Mouse (Mus musculus): Measurements from ENCODE around the gene Npb.
"Not testable (repeated sequence)": the region's sequence is repeated elsewhere in the genome, so short reads cannot be mapped to it uniquely, and the experiment has no call there.

The Npb gene

GRCm38 (mm10) chr11:120608241-120609034 is at the start of gene Npb:
TSS of gene Npb (plus strand) at chr11:120608477.
- no peak for DNase-seq (ENCODE audit: inconsistent ontology term)

- not testable (repeated sequence) for DNase-seq (ENCODE audit: inconsistent ontology term)
These were observed 49.4 kb upstream of the Npb start for GRCm38 (mm10) chr11:120558843-120559242.

GRCm38 (mm10) chr11:120560952-120561728 is 47.1 kb upstream of the Npb start:
- no peak for DNase-seq (ENCODE audit: inconsistent ontology term)

GRCm38 (mm10) chr11:120562949-120563348 is 45.3 kb upstream of the Npb start:
- DNase-seq (ENCODE audit: inconsistent ontology term): no peak

DNA sequence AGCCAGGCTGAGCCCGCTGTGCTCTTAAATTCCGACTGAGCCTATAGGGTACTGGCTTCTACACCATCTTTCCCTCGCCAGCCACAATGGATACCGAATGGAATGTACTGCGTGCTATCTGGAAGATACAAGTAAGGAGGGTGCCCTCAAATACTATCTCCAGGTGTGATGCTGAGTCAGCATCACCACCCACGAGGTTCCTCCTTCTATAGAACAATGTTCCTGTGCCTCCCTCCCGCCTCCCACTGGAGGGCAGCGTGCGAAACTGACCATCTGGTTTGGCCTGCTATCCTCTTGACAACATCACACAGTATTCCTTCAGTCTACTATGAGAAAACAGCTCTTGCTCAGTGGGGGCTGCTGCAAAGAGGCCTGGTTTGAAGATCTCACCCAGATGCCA is 43.2 kb upstream of the Npb start:
- DNase-seq (ENCODE audit: inconsistent ontology term): no peak

DNA sequence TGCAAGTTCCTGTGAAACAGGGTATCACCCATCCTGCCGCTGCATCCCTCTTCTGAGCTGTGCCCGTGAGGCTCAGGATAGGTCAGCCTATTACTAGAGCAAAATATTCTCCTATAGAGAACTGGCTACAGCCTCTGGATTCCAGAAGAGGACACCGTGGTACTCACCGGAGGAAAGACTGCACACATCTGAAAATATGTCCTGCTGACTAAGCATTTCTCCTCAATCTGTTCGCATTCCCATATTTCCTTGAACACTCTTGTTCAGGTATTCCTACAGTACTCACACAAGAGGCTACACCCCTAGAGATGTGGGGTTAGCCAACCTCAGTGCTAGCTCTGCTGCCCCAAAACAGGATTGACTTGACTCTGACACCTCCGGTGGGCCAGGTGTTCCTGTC is 40.0 kb upstream of the Npb start:
- no peak for DNase-seq (ENCODE audit: inconsistent ontology term)

GRCm38 (mm10) chr11:120571122-120571521 is 37.2 kb upstream of the Npb start:
- DNase-seq (ENCODE audit: inconsistent ontology term): no peak

DNA sequence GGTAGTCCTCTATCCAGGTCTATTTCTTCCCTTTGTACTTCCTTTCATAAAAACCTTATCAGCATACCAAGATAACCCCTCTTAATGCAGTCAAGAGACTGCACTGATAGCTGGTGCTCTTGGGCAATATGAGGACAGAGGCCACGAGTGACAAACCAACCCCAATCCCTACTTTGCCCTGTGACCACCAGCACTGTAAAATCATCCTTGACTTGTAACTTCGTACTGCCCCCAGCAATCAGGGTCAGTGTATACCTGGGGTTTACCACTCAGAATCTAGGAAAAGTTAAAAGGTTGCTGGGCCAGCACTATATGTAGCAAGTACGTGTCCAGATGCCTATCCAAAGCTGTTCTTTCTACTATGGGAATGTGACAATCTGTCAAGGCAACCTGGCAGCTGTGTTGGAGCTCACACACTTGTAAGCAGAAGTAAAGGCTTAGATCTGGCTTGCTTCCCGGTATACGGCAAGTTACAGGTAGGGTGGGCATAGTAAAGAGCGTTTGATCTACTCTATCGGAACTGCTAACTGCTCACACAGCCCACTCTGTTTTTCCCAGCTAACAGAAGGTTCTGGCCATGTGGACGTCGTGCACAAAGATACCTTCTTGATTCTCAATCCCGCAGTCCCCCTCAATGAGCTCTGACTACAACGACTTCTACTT is 36.4 kb upstream of the Npb start:
- peak; percentile 6 for DNase-seq (ENCODE audit: inconsistent ontology term)

GRCm38 (mm10) chr11:120572417-120572751 is 35.9 kb upstream of the Npb start:
- no peak for DNase-seq (ENCODE audit: inconsistent ontology term)

GRCm38 (mm10) chr11:120572752-120573584 is 35.3 kb upstream of the Npb start, which contains the start of gene P4hb:
TSS of gene P4hb (minus strand) at chr11:120573253.
- peak; percentile 100 for DNase-seq (ENCODE audit: inconsistent ontology term)

DNA sequence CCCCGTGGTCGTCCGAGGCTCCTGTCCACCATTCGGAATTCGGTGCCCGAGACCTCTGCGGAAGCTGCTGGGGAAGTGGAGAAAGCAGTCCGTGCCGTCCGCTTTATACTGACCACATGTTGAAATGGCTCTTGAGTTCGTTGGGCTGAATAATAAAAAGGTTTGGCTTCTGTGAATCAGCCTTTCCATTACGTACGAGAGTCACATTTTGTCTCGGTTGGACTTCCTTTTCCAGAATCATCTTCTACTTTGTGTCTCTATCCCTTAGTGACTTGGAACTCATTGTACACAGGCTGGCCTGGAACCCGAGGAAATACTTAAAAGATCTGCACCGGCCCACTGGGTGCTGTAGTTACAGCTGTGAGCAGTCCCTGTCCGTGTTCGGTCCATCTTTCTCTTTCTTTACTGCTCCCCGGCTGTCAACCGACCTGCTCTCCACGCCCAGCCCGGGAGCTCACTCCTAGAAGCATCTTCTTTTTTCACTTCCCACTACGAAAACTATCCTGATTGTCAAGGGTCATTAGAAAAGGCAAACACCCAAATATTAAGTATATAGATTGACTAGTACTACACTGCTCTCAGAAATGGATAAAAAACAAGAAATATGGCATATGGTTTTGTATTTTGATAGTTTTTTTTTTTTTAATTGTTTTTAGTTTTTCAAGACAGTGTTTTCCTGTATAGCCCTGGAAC is 34.5 kb upstream of the Npb start:
- no peak for DNase-seq (ENCODE audit: inconsistent ontology term)

DNA sequence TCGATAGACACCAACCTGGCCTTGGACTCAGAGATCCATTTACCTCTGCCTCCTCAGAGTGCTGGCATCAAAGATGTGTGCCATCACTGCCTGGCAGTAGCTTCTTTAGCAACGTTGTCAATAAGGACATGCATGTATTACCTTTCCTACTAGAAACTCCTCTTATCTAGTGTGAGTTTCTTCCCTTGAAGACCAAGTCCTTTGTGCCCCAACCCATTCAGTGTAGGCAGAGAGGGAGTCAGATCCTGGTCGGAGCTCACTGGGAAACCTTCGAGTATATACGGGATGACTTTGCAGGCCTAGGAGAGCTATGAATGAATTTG is 34.0 kb upstream of the Npb start:
- peak; percentile 9 for DNase-seq (ENCODE audit: inconsistent ontology term)

GRCm38 (mm10) chr11:120575046-120575445 is 33.2 kb upstream of the Npb start:
- no peak for DNase-seq (ENCODE audit: inconsistent ontology term)

GRCm38 (mm10) chr11:120575940-120576339 is 32.3 kb upstream of the Npb start:
- DNase-seq (ENCODE audit: inconsistent ontology term): no peak

DNA sequence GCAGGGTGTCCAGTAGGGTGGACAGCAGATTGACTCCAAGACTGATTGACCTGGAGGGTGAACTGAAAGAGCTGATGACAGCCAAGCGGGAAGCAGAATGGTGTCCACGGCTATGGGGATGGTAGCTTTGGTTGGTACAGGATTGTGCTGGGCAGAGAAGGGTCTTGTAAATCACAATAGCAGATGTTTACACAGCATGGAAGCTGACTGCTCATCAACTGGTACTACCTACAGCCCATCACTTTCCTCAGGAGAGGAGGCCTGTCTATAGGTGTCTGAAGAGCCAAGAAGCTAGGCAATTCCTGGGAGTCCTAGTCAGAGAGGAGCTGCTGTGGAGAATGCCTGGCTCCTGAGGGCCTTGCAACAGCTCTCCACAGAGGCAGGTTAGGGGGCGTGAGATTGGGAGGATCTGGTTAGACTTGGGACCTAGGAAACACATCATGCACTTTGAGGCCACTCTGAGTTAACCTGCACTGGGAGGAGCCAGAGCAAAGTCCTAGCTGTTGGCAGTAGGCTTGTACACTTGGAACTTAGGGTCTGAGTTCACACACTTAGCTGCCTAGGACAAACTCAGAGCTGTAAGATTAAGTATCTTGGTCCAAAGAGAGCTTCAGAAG is 31.8 kb upstream of the Npb start:
- DNase-seq (ENCODE audit: inconsistent ontology term): no peak

GRCm38 (mm10) chr11:120577211-120578023 is 30.9 kb upstream of the Npb start:
- DNase-seq (ENCODE audit: inconsistent ontology term): no peak

DNA sequence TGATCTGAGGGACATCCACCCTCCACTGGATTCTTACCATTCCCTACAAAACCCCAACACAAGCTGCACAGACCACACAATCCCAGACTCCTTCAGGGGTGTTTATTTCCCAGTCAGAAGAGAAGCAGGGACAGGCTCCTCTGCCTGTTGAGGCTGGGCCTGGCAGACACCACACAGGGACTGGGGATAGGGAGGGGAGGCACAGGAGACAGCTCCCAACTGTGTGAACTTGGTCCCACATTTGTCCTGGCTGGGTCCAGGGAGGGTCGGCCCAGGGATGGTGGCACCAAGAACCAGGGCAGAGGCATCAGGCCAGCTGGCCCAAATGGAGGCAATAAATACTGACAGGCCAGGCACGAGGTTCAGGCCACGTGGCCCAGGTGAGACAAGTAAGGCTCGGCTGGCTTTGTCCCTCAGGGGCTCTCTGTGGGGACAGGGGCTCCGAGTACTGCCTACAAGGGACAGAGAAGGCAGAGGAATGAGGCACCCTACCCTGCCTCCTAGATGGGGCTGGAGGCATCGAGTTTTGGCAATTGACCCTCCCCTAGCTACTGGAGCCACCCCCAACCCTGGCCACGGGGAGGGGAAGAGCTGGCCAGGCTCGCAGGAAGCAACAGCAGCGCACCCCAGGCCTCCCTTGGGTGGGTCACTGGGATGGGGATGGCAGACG is 30.1 kb upstream of the Npb start:
- DNase-seq (ENCODE audit: inconsistent ontology term): no peak

DNA sequence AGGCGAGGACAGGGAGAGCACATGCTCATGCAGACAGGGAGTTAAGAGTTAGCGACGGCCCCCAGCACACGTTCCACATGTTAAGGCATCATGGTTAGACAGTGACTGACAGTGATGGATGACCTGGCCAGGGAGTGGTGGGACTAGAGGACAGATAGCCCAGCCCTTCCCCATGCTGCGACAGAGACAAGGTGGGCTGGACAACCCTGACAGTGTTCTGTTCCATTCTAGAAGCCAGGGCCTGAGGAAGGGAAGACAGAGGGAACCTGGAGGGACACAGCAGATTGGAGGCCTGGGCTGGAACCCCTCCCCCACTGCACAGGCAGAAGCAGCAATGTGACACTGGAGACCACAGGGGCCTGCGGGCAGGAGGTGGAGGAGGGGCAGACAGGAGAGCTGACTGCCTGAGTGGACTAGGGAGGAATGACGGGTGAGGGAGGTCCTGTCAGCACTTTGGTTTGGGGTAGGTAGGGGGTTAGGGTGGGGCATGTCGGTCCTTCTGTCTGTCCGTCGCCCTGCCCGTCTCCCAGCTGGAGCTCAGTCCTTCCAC is 29.5 kb upstream of the Npb start:
- no peak for DNase-seq (ENCODE audit: inconsistent ontology term)

Measured in Muller cell, postnatal 12 days (primary cell).